Mouse (Mus musculus): ENCODE data around the gene Smco1. TPM values are rescaled to one million over a fixed set of nuclear protein-coding genes. Genes with fewer than 3 reads are reported as not detected.

Gene Smco1
- total RNA-seq, 2 experiments from 2014 or later, result 2.1 to 2.9 TPM

DNA sequence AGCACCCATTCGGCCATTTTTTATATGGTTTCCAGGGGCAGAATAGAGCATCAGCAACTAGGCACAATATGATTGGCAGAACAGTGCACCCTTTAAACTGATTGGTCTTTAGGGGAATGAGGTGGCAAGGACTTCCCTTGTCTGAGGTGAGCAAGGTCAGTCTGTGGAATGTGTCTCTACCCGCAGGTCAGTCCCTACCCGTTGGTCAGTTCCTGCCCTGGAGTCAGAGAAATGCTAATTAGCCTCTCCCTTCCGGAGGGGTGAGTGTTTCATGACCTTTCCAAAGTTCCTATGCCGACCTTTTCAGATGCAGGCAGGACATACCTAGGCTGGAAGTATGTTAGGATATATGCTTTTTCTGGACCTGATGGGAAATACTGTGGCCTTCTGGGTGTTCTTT, 41.1 kb downstream of the Smco1 start:
- no peak for DNase-seq

DNA sequence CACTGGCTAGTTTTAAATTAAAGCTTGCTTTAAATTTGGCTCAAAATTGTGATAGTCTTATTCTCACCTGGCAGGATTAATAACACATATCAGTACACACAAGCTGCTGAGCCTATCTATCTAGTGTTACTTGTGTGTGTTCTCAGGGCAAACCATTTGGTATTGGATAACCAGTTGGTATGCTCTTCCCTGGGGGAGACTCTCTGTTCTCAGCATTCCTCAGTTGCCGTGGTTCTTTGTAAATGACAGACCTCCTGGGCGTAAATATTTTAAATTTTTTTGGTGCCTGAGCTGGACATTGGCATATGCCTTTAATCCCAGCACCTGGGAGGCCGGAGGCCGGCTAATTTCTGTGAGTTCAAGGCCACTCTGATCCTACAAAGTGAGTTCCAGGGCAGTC, 41.6 kb downstream of the Smco1 start:
- DNase-seq, result no peak

- no peak for DNase-seq
These were observed 45.3 kb downstream of the Smco1 start for GRCm38 (mm10) chr16:32316601-32317000.

- DNase-seq, result no peak
These were observed 52.7 kb downstream of the Smco1 start for GRCm38 (mm10) chr16:32323953-32324352.

Small RNA genes within 50 kb of the gene (microRNA-seq; reads per million reads assigned to microRNA genes)
- gene Mir1946a, result 0 reads per million in 2 experiments

Other genes with a start within 250 kb of the Smco1 start
- 10 to 100 TPM; 45.7 to 46.8 TPM for gene Pak2, start 192.1 kb upstream of the Smco1 start, total RNA-seq (2021)
- 10 to 100 TPM; 26.2 to 29.6 TPM for gene Pigx, start 171.7 kb upstream of the Smco1 start, total RNA-seq (2021)
- 1 to 10 TPM; 9.8 to 9.9 TPM for gene Cep19, start 171.7 kb upstream of the Smco1 start, total RNA-seq (2021)
- gene Nrros, start 105.9 kb upstream of the Smco1 start, total RNA-seq (2021), result 1 to 10 TPM; 6.0 to 6.7 TPM
- gene Bex6, start 91.6 kb upstream of the Smco1 start, total RNA-seq (2021), result not detected
- 10 to 100 TPM; 16.6 to 18.4 TPM for gene Fbxo45, start 24.3 kb upstream of the Smco1 start, total RNA-seq (2021)
- gene Wdr53, start 24.2 kb upstream of the Smco1 start, total RNA-seq (2021), result 1 to 10 TPM; 8.0 to 8.5 TPM
- gene Rnf168, start 6.0 kb downstream of the Smco1 start, total RNA-seq (2021), result 10 to 100 TPM; 22.2 to 23.6 TPM
- gene Ubxn7, start 60.8 kb downstream of the Smco1 start, total RNA-seq (2021), result 10 to 100 TPM; 34.7 to 35.6 TPM
- gene Tm4sf19, start 129.0 kb downstream of the Smco1 start, total RNA-seq (2021), result not detected
- gene Tctex1d2, start 148.2 kb downstream of the Smco1 start, total RNA-seq (2021), result 1 to 10 TPM; 8.0 to 8.7 TPM
- gene Pcyt1a, start 159.5 kb downstream of the Smco1 start, total RNA-seq (2021), result 10 to 100 TPM; 90.4 to 97.4 TPM
- 1 to 10 TPM; 4.2 to 5.5 TPM for gene Slc51a, start 216.4 kb downstream of the Smco1 start, total RNA-seq (2021)
- gene Zdhhc19, start 224.8 kb downstream of the Smco1 start, total RNA-seq (2021), result under 1 TPM in 1 of 2 experiments, not detected in 1; 0.24 TPM

Data from heart, postnatal 4 days (tissue).